Mouse (Mus musculus): Measurements from ENCODE around the gene Mgll. TPM values are rescaled to one million over a fixed set of nuclear protein-coding genes. Genes with fewer than 3 reads are reported as not detected.

Gene Mgll
- polyA plus RNA-seq, 1 experiment: 0.20 TPM

- TF ChIP-seq POLR2A (IDR thresholded peaks at IDR 0.05; ENCODE audit: borderline replicate concordance, low read depth, low read length) (no peak), CTCF (IDR thresholded peaks at IDR 0.05; ENCODE audit: low read depth, low read length) (no peak)
- no peak overlapping the region for H3K27ac ChIP-seq (ENCODE audit: insufficient read depth, low read depth, low read length)
- no peak overlapping the region for H3K4me3 ChIP-seq (ENCODE audit: insufficient read depth, low read length)
- no peaks in the 10 kb centered on the region for H3K4me1 ChIP-seq (ENCODE audit: control insufficient read depth, insufficient read depth, low read length)
These were observed 17.6 kb downstream of the Mgll start for GRCm38 (mm10) chr6:88741791-88742190.

DNA sequence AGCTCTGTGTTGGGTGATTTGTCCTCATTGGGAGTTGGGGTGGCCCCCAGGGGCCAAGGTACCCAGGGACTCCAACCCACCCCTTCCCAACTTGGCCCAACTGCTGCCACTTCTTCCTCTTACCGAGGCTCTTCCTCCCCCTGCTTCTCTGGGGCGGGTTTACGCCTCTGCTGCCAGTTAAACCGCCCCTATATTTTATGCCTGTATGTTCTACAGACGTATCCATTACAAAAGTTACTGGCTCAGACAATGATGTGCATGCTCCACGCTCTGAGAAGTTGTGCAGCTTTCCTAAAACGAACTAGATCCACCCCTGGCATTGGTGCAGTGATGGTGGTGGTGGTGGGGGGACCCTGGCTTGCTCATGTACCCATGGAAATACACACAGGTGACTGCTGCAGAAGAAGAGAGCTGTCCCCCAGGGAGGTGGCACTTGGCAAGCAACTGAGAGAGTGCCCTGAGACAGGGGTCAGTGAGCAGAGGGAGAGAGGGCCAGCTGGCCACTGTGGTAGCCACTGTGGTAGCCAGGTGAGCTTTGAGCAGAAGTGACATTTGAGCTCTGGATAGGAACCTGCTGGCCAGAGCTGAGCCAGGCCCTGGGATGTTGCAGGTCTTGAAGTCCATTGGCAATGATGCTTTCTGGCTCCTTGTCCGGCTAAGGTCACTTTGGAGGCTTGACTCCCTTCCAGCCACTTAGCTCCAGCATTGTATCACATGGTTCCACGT, 18.2 kb downstream of the Mgll start:
- Histone ChIP-seq H3K27ac (ENCODE audit: insufficient read depth, low read depth, low read length) (no peak overlapping the region), H3K4me1 (ENCODE audit: control insufficient read depth, insufficient read depth, low read length) (no peaks in the 10 kb centered on the region), H3K4me3 (ENCODE audit: insufficient read depth, low read length) (no peak overlapping the region)
- TF ChIP-seq CTCF (IDR thresholded peaks at IDR 0.05; ENCODE audit: low read depth, low read length) (no peak), POLR2A (IDR thresholded peaks at IDR 0.05; ENCODE audit: borderline replicate concordance, low read depth, low read length) (no peak)

DNA sequence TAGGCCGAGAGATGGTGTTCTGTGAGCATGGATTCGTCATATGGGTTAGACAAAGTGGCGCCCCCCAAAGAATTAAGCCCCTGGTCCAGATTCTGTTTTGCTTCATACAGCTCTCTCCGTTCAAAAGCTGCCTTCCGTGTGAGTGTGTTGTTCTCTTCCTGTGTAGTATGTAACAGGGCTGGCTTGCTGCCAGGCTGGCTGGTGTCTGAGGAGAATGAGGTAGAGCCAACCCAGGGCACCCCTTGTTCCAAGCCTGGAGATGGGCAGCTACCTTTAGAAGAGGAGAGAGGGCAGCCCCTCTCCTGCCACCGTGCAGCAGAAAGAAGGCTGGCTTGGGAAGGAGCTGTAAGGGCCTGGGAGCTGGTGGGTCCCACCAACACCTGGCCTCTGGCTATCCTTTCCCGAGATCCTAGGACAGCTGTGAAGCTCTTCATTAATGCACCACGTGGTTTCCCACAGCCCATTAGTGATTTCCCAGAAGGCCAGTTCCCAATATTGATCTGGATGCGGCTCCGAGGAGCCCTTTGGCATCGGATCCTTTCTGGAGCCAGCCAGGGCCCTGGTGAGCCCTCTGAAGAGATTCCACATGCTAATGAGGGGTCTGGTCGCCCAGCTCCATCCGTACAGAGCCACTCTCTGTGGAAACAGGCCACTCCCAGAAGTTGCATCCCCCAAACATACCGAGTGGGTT, 19.5 kb downstream of the Mgll start:
- Histone ChIP-seq H3K4me1 (ENCODE audit: control insufficient read depth, insufficient read depth, low read length) (no peaks in the 10 kb centered on the region), H3K4me3 (ENCODE audit: insufficient read depth, low read length) (no peak overlapping the region), H3K27ac (ENCODE audit: insufficient read depth, low read depth, low read length) (no peak overlapping the region)
- no peak for TF ChIP-seq CTCF (IDR thresholded peaks at IDR 0.05; ENCODE audit: low read depth, low read length)
- TF ChIP-seq POLR2A (IDR thresholded peaks at IDR 0.05; ENCODE audit: borderline replicate concordance, low read depth, low read length): no peak

DNA sequence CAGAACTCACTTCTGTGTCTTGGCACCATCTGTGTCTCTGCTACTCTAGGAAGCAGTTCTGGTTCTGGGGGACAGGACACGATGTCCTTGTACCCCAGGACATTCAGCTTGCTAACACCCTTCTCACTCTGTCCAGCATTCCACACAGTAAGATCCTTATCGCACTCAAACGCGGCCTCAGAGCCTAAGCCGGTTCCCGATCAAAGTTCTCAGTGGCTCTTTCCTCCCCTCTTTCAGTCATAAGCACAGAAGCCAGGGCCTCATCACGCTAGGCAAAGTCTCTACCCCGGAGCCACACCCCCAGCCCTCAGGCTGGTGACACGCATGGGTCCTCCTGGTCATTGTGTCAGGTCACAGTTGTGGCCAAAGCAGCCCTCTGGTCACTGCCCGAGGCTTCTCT, 20.8 kb downstream of the Mgll start:
- Histone ChIP-seq H3K4me1 (ENCODE audit: control insufficient read depth, insufficient read depth, low read length) (no peaks in the 10 kb centered on the region), H3K27ac (ENCODE audit: insufficient read depth, low read depth, low read length) (no peak overlapping the region), H3K4me3 (ENCODE audit: insufficient read depth, low read length) (no peak overlapping the region)
- TF ChIP-seq CTCF (IDR thresholded peaks at IDR 0.05; ENCODE audit: low read depth, low read length): no peak
- TF ChIP-seq POLR2A (IDR thresholded peaks at IDR 0.05; ENCODE audit: borderline replicate concordance, low read depth, low read length): no peak

DNA sequence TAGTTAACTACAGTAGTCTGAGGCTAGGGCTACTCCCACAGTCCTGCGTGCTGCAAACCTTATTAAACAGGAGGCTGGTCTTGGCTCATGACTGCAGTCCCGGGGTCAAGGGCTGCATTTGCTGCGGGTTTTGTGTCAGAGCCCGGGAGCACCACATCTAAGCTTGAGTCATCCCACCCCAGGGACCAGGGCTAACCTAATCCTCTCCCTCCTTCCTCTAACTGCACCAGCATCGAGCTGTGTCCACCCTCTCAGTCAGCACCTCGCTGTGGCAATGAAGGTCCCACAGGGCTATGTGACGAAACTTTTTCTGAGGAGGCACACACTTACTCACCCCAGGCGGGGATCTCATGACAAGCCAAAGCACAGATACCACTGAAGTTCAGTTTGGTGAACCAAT, 22.1 kb downstream of the Mgll start:
- H3K4me1 ChIP-seq (ENCODE audit: control insufficient read depth, insufficient read depth, low read length): no peaks in the 10 kb centered on the region
- TF ChIP-seq POLR2A (IDR thresholded peaks at IDR 0.05; ENCODE audit: borderline replicate concordance, low read depth, low read length) (no peak), CTCF (IDR thresholded peaks at IDR 0.05; ENCODE audit: low read depth, low read length) (no peak)
- no peak overlapping the region for H3K4me3 ChIP-seq (ENCODE audit: insufficient read depth, low read length)
- no peak overlapping the region for H3K27ac ChIP-seq (ENCODE audit: insufficient read depth, low read depth, low read length)

- TF ChIP-seq POLR2A (IDR thresholded peaks at IDR 0.05; ENCODE audit: borderline replicate concordance, low read depth, low read length) (no peak), CTCF (IDR thresholded peaks at IDR 0.05; ENCODE audit: low read depth, low read length) (no peak)
- H3K4me3 ChIP-seq (ENCODE audit: insufficient read depth, low read length): no peak overlapping the region
- no peak overlapping the region for H3K27ac ChIP-seq (ENCODE audit: insufficient read depth, low read depth, low read length)
- H3K4me1 ChIP-seq (ENCODE audit: control insufficient read depth, insufficient read depth, low read length): no peaks in the 10 kb centered on the region
These were observed 23.3 kb downstream of the Mgll start for GRCm38 (mm10) chr6:88747296-88748040.

DNA sequence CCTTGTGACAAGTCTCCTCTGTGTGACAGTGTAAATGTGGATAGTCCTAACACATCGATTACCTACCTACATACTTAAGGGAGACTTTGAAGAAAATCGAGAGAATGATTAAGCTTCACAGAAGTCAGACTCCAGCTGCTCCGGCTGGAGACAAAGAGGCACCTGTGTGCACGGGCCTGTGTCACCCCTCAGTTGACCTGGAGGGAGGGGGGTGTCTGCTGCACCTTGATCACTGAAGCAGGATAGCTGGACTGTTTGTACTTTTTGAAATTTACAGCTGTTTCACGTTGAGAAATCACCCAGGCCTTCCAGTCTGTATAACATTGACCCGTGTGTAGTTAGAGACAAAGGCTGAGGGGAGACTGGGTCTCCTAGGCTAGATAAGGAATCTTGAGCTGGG, 26.7 kb downstream of the Mgll start:
- no peak overlapping the region for H3K27ac ChIP-seq (ENCODE audit: insufficient read depth, low read depth, low read length)
- no peak overlapping the region for H3K4me3 ChIP-seq (ENCODE audit: insufficient read depth, low read length)
- no peak for TF ChIP-seq CTCF (IDR thresholded peaks at IDR 0.05; ENCODE audit: low read depth, low read length)
- TF ChIP-seq POLR2A (IDR thresholded peaks at IDR 0.05; ENCODE audit: borderline replicate concordance, low read depth, low read length): no peak
- H3K4me1 ChIP-seq (ENCODE audit: control insufficient read depth, insufficient read depth, low read length): no peaks in the 10 kb centered on the region

DNA sequence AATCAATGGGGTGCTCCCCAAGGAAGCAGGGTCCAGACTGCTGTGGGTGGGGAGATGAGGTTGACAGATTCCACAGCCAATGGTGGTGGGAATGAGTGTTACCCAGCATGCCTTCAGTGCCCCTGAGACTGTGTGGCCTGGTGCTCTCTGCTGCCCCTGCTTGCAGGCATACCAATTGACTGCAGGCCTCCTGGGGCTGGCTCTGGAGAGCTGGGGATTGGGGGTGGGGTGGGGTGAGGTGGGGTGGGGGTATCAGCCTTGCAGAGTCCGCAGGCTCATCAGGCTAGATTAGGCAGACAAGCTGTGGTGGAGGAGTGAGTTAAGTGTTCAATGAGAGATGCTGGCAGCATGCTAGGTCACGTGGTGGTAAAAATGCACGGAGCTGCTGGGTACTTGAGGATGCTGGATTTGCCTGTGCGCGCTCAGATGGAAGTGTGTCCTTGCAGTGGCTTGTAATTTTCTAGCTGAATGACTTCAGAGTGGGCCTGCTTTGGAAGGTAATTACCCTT, 28.6 kb downstream of the Mgll start:
- TF ChIP-seq POLR2A (IDR thresholded peaks at IDR 0.05; ENCODE audit: borderline replicate concordance, low read depth, low read length): no peak
- no peak for TF ChIP-seq CTCF (IDR thresholded peaks at IDR 0.05; ENCODE audit: low read depth, low read length)
- Histone ChIP-seq H3K27ac (ENCODE audit: insufficient read depth, low read depth, low read length) (no peak overlapping the region), H3K4me1 (ENCODE audit: control insufficient read depth, insufficient read depth, low read length) (no peaks in the 10 kb centered on the region), H3K4me3 (ENCODE audit: insufficient read depth, low read length) (no peak overlapping the region)

DNA sequence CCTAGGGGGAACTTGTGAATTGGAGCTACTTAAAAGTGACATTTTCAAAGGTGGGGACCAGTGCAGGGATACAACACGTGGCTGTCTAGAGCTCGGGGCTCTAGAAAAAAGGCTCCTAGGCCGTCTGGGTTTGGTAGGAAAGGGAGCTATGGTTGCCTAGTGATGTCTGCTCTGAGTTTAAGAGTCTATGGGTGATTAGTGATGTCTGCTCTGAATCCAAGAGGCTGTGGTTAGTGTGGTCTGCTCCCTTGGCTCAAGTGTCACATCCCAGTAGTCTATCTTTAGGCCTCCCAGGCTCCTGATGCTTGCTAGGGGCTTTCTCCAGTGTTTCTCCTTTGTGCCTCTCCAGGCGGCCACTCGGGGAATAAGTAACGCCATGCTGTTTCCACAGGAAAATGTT, 29.4 kb downstream of the Mgll start:
- Histone ChIP-seq H3K4me1 (ENCODE audit: control insufficient read depth, insufficient read depth, low read length) (no peaks in the 10 kb centered on the region), H3K4me3 (ENCODE audit: insufficient read depth, low read length) (no peak overlapping the region), H3K27ac (ENCODE audit: insufficient read depth, low read depth, low read length) (no peak overlapping the region)
- TF ChIP-seq CTCF (IDR thresholded peaks at IDR 0.05; ENCODE audit: low read depth, low read length) (no peak), POLR2A (IDR thresholded peaks at IDR 0.05; ENCODE audit: borderline replicate concordance, low read depth, low read length) (no peak)

All from bone marrow macrophage, adult 2 months (primary cell).